8 mouse cellular contexts compared by ENCODE assay signal in the genomic region with DNA sequence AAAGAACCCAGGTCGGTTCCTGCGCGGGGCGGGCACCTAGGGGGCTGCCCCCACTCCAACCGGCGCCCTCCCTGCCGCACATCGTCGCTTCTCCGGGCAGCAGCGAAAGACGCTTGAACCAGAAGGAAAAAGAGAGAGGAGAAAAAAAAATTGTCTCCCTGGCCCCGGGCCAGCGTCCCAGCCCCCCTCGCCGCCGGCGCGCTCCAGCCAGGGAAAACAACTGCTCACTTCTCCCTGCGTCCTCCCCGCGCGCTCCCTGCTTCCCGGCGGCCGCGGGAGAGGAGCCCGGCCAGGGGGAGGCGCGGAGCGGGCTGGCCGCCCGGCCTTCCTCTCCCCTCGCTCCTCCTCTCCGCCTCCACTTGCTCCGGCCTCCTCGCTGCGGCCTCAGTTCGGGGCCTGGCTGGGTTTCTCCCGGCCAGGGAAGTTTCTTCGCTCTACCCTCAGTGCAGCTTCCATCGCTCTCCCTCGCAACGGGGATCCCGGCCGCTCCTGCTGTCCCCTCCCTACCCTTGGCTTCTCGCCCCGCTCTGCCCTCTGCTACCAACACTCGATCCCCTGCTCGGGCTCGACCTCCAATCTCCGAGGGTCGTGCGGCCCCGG. TPM values are rescaled to one million over a fixed set of nuclear protein-coding genes. Genes with fewer than 3 reads are reported as not detected.
DNase-seq lines count a peak whose midpoint lies in the region; ATAC-seq lines count a peak whose summit lies in the region.

No protein-coding gene starts in this region.

- peak overlapping the region; percentile 78 for H3K9ac ChIP-seq in hindbrain, embryonic 13.5 days

- peak; percentile 90 to 94 for DNase-seq in adrenal gland, adult (ENCODE audit: inconsistent age in 2 of 2, low spot score in 1 of 2)
- peak; percentile 81 to 83 for DNase-seq in cerebellum, postnatal 14 days
- DNase-seq in gastrocnemius, adult 18-20 months (ENCODE audit: low spot score), result peak; percentile 83
- peak; percentile 71 to 73 for DNase-seq in layer of hippocampus, postnatal 36 days
- peak; percentile 74 for DNase-seq in lung, postnatal 25 days (ENCODE audit: low spot score)
- peak; percentile 68 to 69 for DNase-seq in right cerebral cortex, adult 2 months (ENCODE audit: low spot score in 2 of 2)
- DNase-seq in spleen, postnatal 10 days (ENCODE audit: low spot score in 2 of 2), result no peak

- H3K9me3 ChIP-seq in hindbrain, embryonic 13.5 days, result no peaks in the 10 kb centered on the region

- peaks cover 59% of the 10 kb centered on the region for H3K4me1 ChIP-seq in hindbrain, embryonic 13.5 days (replicated peaks)

- under 1% methylated on average over 51 of the region's 55 CpGs for WGBS in hindbrain, embryonic 13.5 days

- ATAC-seq in hindbrain, embryonic 13.5 days (ENCODE audit: low FRiP score), result peak; percentile 68

- H3K36me3 ChIP-seq in hindbrain, embryonic 13.5 days, result no peaks in the 10 kb centered on the region

- H3K27me3 ChIP-seq in hindbrain, embryonic 13.5 days, result peaks cover 87% of the 10 kb centered on the region

- H3K4me3 ChIP-seq in hindbrain, embryonic 13.5 days, result peak overlapping the region; percentile 52

- peak overlapping the region; percentile 89 for H3K4me2 ChIP-seq in hindbrain, embryonic 13.5 days

- peak overlapping the region; percentile 84 for H3K27ac ChIP-seq in hindbrain, embryonic 13.5 days

RNA-seq across cellular contexts. Expression of a gene that starts 1.0 kb away (rescaled TPM):
- total RNA-seq in gastrocnemius, adult 18-20 months (2021), result 10 to 100 TPM; 41.4 to 45.4 TPM
- polyA plus RNA-seq in hindbrain, embryonic 13.5 days (2015; fragmentation: Nextera tagmentation; extraction: Ambion mirVana), result 10.6 and 11.2 TPM in 2 replicates
- total RNA-seq in layer of hippocampus, postnatal 36 days (2021), result 10 to 100 TPM; 24.9 to 28.0 TPM

RNA-seq across cellular contexts. Expression of a gene that starts 12.3 kb away (rescaled TPM):
- 10 to 100 TPM; 20.1 to 21.3 TPM for total RNA-seq in gastrocnemius, adult 18-20 months (2021)
- 184 and 187 TPM in 2 replicates for polyA plus RNA-seq in hindbrain, embryonic 13.5 days (2015; fragmentation: Nextera tagmentation; extraction: Ambion mirVana)
- total RNA-seq in layer of hippocampus, postnatal 36 days (2021), result 10 to 100 TPM; 24.1 to 29.4 TPM

RNA-seq across cellular contexts. Expression of a gene that starts 15.6 kb away (rescaled TPM):
- total RNA-seq in gastrocnemius, adult 18-20 months (2021), result 100 to 1,000 TPM; 210 to 241 TPM
- polyA plus RNA-seq in hindbrain, embryonic 13.5 days (2015; fragmentation: Nextera tagmentation; extraction: Ambion mirVana), result 6.7 and 10.1 TPM in 2 replicates
- total RNA-seq in layer of hippocampus, postnatal 36 days (2021), result 10 to 100 TPM; 13.7 to 14.2 TPM

RNA-seq across cellular contexts. Expression of a gene that starts 29.5 kb away (rescaled TPM):
- 10 to 100 TPM; 70.6 to 74.4 TPM for total RNA-seq in gastrocnemius, adult 18-20 months (2021)
- 67.6 and 72.4 TPM in 2 replicates for polyA plus RNA-seq in hindbrain, embryonic 13.5 days (2015; fragmentation: Nextera tagmentation; extraction: Ambion mirVana)
- total RNA-seq in layer of hippocampus, postnatal 36 days (2021), result 10 to 100 TPM; 75.6 to 75.9 TPM

RNA-seq across cellular contexts. Expression of a gene that starts 37.6 kb away (rescaled TPM):
- not detected for total RNA-seq in gastrocnemius, adult 18-20 months (2021)
- polyA plus RNA-seq in hindbrain, embryonic 13.5 days (2015; fragmentation: Nextera tagmentation; extraction: Ambion mirVana), result 0.44 and 0.63 TPM in 2 replicates
- total RNA-seq in layer of hippocampus, postnatal 36 days (2021), result not detected

Comparison
In these comparisons a context has a peak if more than half of its experiments do, and no peak if none do; other contexts are left out.
1. DNase-seq: peak in adrenal gland, adult (2 of 2), cerebellum, postnatal 14 days (2 of 2), gastrocnemius, adult 18-20 months (single experiment), layer of hippocampus, postnatal 36 days (2 of 2), lung, postnatal 25 days (single experiment) and right cerebral cortex, adult 2 months (2 of 2); none in spleen, postnatal 10 days (0 of 2).
2. RNA of a gene that starts 15.6 kb away (total RNA-seq): 210 to 241 TPM in gastrocnemius, adult 18-20 months; 13.7 to 14.2 TPM in layer of hippocampus, postnatal 36 days; every median in the first group is over 10 times any median in the second.